Mouse (Mus musculus) testis, adult 2 months (tissue): ENCODE results near the gene Nek10.

ENCODE experiments used
- CTCF ChIP-seq: fragments of 200-500 bp; IDR thresholded peaks from 2 replicates; pipeline ENCODE4 v1.5.1; 2012; ENCODE audit warnings: low read depth, mild to moderate bottlenecking, inconsistent platforms, low read length, moderate library complexity; ENCODE audit not compliant: control insufficient read depth, insufficient read depth, insufficient replicate concordance
- POLR2A ChIP-seq: fragments of 200-500 bp; IDR thresholded peaks from 2 replicates; pipeline ENCODE4 v1.6.1; 2012; ENCODE audit warnings: low read depth, mild to moderate bottlenecking, inconsistent platforms, low read length, moderate library complexity; ENCODE audit not compliant: control insufficient read depth

DNA sequence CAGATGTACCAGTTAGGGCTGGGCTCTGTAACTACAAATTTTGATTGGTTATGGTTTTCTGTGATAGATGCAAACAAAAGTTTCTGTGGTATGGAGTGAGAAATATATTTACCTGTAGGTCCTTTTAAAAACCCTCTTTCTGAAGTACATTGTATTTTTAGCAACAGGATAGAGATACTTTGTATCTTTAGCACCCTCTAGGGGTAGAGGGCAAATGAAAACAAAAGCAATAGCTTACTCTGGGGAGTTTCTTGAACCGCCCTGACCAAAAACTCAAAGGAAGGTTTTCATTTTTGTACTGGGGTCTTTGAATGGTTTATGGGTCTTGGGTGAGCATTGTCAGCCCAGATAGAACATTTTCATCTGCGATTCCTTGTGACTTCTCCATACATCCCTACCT, 188.4 kb downstream of the Nek10 start:
- no peak for TF ChIP-seq POLR2A
- TF ChIP-seq CTCF, result no peak
